Mouse (Mus musculus): ENCODE measurements around the gene Dppa2.
"Not testable (repeated sequence)": the region's sequence is repeated elsewhere in the genome, so short reads cannot be mapped to it uniquely, and the experiment has no call there.

Gene Dppa2

DNA sequence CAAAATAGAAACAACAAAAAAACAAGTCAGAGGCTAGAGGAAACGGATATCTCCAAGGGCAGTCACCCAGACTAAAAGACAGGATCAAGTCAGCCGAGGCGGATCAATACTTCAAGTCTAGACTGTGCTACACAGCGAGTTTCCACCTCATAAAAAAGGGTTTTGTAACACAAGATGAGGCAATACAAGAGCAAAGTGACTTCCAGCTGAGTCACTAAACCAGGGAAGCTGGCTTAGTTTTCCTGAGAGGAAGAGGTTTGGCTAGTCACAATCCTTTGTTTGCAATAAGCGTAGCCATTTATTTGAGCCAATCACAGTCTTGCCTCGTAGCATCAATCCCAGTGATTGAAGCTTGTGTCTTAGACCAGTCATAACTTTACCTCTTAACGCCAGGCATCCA is at the start of gene Dppa2:
Gene Dppa2 (plus strand): TSS at position 400 of the 400 bp plus-strand sequence.
- DNase-seq (ENCODE audit: low spot score) = no peak

DNA sequence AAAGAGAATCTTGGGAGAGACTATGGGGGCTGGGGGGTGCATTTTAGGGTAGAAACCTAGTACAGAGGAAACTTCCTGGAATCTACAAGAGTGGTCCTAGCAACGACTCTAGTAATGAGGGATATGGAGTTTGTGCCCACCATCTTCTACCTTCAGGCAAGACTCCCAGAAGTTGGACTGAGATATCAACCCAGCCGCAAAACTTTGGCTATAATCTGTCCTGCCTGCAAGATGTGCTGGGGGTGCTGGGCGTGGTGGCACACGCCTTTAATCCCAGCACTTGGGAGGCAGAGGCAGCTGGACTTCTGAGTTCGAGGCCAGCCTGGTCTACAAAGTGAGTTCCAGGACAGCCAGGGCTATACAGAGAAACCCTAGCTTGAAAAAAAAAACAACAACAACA is 49.1 kb upstream of the Dppa2 start:
- no peak for DNase-seq (ENCODE audit: low spot score)

- no peak for DNase-seq (ENCODE audit: low spot score)
These were observed 44.2 kb upstream of the Dppa2 start for GRCm38 (mm10) chr16:48259519-48259918.

DNA sequence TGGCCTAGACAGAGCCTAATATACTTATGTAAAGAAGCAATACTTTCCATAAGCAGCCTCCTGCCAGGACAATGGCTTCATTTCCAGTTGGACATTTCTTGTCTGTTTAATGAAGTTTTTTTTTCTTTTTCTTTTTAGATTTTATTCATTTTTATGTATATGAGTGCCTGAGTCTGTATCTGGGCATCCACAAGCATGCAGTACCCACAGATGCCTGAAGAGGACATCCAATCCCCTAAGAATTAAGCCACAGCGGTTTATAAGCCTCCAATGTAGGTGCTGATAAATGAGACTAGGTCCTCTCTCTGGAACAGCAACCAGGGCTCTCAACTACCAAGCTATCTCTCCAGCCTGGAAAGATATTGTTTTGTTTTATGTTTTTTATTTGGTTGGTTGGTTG is 40.8 kb upstream of the Dppa2 start:
- no peak for DNase-seq (ENCODE audit: low spot score)

DNA sequence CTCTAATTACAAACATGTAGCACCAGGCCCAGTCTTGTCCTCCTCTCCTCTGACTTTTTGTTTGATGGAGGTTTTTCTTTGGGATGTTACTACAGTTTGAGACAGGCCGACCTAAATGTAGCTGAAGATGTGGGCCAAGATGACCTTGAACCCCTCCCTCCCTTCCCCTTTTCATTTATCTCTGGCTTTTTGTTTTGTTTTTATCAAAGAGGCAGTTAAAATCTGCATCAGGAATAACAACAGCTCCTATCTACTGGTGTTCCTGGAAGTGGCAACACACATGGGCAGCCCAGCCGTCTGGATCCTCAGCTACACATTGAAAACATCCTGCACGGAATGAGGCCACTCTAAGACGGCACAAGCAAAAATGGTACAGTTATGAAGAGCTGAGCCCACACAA is 37.9 kb upstream of the Dppa2 start:
- no peak for DNase-seq (ENCODE audit: low spot score)

DNA sequence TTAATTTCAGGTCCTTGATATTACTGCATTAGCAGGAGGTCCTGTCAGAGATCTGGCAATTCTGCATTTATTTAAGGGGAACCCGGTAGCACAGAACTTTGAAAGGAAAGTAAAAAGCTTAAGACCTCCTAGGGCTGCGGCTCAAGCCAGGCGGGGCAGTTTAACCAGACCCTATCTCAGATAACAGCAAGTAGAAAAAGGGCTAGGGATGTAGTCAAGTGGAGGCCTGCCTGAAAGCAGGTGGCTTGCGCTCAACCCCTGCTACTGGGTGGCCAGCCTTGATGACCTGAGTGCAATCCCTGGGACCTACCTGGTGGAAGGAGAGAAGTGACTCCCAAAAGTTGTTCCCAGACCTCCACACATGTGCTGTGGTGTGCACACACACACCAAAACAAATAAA is 26.8 kb upstream of the Dppa2 start:
- DNase-seq (ENCODE audit: low spot score) = no peak

- no peak for DNase-seq (ENCODE audit: low spot score)
These were observed 22.8 kb upstream of the Dppa2 start for GRCm38 (mm10) chr16:48280883-48281282.

DNA sequence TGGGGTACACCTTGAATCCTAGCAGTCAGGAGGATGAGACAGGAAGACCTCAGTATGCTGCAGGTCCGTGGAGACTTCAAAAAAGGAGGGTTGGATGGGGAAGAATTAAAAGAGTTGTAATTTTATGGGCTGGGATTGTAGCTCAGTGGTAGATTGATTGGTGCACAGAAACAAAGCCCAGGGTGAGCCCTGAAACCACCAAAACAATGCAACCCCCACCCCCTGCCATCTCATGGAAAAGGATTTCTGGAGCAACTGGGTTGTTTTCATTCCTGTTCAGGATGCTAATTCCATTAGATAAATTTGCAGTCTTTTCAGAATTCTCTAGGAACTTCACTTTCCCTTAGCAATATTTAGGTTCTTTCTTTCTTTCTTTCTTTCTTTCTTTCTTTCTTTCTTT is 20.9 kb upstream of the Dppa2 start:
- no peak for DNase-seq (ENCODE audit: low spot score)

GRCm38 (mm10) chr16:48283517-48283916 is 20.2 kb upstream of the Dppa2 start, which contains the start of gene Dppa4:
Dppa4 (plus strand) TSS chr16:48283733.
- no peak for DNase-seq (ENCODE audit: low spot score)

- DNase-seq (ENCODE audit: low spot score) = no peak
These were observed 18.2 kb upstream of the Dppa2 start for GRCm38 (mm10) chr16:48285517-48285916.

DNA sequence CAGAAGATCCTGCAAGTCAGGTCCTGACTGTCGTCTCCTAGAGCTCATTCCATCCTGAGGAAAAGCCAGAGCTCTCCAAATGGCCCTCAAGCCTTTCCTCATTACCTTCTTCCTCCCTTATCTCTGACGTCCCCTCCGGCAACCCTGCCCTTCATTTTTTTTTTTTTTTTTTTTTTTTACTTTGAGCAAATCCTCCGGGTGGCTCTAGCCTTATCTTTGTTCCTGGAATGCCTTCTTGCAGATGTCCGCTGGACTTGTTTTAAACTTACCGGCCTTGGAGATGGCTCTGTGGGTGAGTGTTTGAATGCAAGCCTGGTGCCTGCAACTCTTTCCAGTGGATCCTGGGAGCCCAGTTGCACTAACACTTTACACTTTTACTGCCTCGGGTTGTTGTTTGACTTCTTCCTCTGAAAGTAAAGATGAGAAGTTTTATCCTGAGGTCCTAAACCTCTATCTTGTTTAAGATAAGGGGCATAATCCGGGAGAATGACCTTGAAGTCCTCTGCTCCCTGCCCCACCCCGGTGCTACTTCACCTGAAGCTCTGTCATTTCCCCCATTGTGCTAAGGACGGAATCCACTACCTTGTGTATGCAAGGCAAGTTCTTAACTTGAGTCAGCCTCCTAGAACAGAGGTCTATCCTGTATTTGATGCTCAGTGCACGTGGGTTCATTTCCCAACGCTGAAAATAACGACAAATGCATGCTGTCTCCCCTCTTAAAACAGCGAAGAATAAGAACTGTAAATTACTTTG is 6.1 kb upstream of the Dppa2 start:
- no peak for DNase-seq (ENCODE audit: low spot score)

DNA sequence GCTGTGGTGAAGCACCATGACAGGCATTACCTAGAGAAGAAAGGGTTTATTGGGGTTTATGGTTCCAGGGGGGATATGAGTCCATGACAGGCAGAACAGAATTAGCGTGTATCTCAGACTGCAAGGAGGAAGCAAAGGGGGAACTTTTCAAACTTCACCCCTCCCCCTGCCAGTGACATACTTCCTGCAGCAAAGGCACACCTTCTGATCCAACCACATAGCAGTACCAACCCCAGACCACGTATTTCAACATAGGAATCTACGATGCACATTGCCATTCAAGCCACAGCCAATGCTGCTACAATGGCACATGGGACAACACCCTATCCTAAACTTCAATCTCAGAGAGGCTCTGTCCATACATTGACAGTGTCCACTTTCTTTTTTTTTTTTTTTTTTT is 3.8 kb upstream of the Dppa2 start:
- DNase-seq (ENCODE audit: low spot score) = no peak

DNA sequence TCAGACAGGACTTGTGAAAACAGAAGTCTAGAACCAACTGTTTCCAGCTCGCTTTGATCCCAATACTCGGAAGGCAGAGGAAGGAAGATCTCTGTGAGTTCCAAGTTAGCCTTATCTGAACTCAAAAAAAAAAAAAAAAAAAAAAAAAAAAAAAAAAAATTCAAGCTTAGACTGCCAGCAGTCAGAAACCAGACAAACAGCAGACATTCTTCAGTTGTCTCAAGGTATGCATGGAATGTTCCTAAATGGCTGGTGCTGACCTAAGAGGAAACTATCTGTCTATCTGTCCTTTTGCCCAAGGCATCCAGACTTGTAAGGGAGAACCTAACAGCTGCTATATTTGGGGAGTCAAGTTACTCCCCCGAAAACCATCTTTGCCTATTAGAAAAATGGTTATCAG is 275 bp downstream of the Dppa2 start:
- DNase-seq (ENCODE audit: low spot score) = no peak

GRCm38 (mm10) chr16:48308916-48309315 is 5.2 kb downstream of the Dppa2 start:
- not testable (repeated sequence) for DNase-seq (ENCODE audit: low spot score)

GRCm38 (mm10) chr16:48309912-48310630 is 6.4 kb downstream of the Dppa2 start:
- DNase-seq (ENCODE audit: low spot score) = no peak

DNA sequence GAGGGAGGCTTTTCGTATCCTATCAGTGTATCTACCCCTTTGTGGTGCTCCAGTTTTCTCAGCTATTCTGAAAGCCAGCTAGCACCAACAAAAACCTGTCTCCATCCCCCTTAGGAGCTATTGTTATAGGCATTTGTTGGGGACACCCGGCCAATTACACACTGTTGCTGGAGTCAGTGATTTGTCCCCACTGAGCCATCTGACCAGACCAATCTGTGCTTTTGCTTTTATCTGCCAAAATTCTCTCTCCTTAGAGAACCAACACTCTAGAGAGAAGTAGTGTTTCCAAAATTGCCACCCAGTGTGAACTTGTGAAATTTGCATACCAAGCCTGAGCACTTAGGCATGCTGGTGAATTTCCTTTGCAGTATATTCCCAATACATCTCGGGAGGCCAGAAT is 11.6 kb downstream of the Dppa2 start:
- no peak for DNase-seq (ENCODE audit: low spot score)

DNA sequence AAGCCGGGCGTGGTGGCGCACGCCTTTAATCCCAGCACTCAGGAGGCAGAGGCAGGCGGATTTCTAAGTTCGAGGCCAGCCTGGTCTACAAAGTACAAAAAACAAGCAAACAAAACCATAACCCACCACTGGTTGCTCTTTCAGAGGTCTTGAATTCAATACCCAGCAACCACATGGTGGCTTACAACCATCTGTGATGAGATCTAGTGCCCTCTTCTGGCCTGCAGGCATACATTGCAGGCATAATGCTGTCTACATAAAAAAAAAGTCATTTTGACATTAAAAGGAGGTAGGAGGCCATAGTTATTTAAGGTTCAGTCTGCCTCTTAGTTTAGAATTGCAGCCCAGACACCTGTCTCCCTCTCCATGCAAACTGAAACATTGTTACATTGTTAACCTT is 17.1 kb downstream of the Dppa2 start:
- no peak for DNase-seq (ENCODE audit: low spot score)

DNA sequence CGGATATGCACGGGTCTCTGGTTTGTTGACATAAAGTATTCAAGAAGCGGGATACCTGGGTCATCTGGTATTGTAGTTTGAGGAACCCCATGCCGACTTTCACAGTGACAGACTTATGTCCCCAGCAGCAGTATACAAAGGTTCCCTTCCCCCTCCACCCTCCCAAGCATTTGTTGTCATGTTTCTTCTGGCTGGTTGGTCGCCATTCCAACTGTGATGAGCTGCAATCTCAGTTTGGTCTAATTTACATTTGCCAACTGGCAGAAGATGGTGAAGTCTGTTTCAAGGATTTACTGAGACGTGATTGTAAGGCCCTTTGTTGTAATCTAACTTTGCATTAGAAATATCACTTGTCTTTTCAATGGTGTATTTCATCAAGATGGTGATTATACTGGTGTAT is 19.4 kb downstream of the Dppa2 start:
- no peak for DNase-seq (ENCODE audit: low spot score)

- no peak for DNase-seq (ENCODE audit: low spot score)
These were observed 20.1 kb downstream of the Dppa2 start for GRCm38 (mm10) chr16:48323602-48324345.

DNA sequence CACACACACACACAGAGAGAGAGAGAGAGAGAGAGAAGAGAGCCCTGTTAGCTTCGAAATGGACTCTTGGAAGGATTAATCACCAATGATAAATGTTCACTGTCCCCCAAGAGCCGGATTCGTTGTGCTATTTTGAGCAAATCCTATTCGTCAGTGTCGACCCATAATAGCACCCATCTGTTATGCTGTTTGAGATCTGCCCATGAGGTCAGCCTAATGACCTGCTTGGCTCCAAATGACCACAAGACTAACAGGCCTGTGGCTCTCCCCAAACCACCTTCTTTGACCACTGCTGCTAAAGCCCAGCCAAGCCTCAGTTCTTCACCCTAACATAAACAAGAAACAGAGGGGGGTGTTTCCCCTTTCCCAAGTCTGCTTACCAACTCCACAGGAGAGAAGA is 23.2 kb downstream of the Dppa2 start:
- no peak for DNase-seq (ENCODE audit: low spot score)

DNA sequence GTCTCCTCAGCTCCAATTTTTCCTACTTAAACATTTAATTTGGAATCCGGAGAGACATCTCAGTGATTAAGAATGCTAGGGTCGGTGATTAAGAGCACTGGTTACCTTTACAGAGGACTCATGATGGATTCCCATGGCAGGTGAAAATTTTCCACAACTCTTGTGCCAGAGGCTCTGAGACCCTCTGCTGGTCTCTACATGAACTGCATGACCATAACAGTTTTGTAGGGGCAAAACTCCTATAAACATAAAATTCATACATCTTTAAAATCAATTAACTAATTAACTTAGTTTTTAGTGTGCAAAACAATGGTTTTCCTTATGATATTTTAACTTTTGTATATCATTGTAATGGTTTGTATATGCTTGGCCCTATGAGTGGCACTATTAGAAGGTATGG is 24.7 kb downstream of the Dppa2 start:
- DNase-seq (ENCODE audit: low spot score) = no peak

DNA sequence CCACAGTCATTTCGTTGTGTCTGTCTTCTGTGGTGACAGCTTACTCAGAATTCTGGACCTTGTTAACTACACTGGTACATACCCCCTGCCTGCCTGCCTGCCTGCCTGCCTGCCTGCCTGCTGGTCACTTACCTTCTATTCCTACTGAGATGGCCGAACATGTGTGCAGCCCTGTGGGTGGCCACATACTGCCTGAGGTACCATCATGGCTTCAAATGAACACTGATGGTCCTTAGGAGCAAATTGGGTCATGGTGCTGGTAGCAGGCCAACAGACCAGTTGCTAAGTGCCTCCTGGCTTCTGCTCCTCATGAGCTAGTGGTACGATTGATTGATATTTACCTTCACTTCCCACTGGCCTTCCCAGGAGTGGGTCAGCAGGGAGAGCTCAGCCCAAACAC is 28.1 kb downstream of the Dppa2 start:
- no peak for DNase-seq (ENCODE audit: low spot score)

DNA sequence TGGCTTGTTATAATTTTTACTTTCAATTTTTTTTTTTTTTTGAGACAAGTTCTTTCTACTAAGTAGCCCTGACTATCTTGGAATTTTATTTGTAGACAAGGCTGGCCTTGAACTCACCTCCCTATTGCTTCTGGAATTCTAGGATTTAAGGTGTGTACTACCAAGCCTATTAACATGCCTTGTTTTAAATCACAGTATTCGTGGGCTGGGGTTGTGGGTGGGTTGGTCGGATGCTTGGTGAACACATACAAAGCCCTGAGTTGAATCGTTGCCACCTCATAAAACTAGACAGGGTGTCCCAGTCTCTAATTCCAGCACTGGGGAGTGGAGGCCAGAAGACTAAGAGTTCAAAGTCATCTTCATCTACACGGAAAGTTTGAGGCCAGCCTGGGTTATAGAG is 31.6 kb downstream of the Dppa2 start:
- no peak for DNase-seq (ENCODE audit: low spot score)
